Mouse (Mus musculus): ENCODE results near the gene Flrt1.

Flrt1 gene

DNA sequence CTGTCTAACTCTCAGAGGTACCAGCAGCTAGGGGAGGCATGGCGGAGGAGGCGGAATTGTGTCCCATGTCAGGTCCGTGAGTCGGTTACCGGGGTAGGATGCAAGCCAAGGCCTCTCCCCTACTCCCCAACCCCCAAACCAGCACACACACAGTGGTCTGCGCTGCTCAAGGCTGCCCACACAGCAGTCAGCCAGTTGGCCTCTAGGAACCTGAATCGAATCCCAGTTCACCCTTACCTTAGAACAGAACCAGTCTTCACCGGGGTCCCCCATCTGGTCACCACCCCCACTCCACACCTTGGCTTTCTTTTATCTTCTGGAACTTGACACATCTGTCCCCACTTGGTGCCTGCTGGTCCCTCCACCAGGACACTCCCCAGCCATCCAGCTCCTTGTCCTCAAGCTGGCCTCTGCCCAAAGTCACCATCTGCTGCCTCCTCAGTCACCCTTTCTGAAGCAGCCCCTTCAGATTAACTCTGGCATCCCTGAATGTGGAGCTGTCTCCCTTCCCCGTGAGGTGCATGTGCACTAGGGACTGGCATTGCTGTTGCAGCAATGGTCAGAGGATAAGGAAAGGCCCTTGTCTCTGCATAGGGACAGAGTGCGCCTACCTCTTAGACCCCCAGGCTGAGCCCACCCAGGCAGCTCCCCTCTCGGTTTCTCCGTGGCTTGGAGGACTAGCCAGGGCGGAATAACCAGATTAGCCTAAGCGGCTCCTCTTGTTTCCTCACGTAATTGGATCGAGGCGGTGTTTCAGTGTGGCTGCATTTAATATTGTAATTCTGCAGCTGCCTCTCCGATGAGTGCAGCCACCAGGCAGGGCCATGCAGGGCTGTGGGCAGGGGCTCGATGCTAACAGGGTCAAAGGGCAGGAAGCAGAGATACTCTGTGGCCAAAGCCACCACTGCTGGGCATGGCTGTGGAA lies 23.3 kb upstream of the Flrt1 start:
- DNase-seq, result peak; percentile 64

DNA sequence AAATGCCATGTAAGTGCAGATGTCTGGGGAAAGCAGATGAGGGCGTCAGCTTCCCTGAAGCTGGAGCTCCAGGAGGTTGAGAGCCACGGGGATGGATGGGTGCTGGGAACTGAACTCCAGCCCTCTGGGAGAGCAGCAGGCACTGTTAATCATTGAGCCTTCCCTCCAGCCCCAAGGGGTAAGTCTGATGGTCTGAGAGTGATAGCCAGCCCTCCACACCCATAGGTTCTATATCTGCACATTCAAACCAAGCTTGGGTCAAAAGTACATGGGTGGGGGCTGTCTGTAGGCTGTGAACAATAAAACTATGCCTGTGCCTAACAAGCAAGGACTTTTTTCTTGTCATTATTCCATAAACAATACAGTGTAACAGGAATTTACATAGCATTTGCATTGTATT lies 21.4 kb upstream of the Flrt1 start:
- no peak for DNase-seq

DNA sequence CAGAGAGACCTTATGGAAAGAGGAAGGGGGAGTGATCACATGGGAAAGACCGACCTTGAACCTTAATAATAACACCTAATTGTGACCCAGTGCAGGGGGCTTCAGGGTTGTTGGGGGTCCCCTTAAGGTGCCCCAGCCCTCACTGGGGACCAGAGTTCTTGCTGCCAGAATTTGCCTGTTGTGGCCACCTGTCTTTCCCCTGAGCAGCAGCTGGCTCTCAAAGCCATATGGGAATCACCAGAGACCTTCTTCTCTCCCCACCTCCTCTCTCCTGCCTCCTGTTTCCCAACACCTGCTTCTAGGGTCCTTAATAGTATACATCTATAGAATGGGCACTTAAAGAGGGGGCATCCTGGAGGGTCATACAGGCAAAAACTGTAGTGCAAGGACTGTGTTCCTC lies 20.7 kb upstream of the Flrt1 start:
- DNase-seq, result no peak

DNA sequence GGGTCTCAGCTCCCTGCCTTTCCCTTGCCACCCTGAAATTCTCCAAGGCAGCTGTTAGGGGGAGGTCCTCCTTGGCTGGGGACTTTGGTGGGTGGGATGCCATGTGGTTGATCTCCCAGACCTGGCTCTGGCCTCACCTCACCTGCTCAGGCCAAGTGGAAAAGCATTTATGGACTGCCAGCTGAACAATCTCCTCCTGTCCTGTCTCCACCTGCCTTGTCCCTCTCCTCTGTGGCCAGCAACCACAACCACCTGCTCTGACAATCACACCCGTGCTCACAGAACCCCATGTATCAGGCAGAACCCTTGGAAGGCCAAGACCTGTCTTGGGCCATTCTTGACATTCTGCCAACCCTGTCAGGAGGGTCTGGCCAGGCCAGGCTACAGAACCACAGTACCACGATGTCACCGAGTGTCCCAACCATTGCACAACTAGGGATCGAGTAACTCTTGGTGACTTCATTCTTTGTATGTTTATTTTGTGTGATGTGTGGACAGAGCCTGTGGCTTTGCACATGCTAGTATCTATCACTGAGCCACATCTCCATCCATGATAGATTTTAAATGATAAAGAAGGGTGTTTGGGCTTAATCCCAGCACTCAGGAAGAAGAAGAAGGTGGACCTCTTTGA lies 20.1 kb upstream of the Flrt1 start:
- no peak for DNase-seq

DNA sequence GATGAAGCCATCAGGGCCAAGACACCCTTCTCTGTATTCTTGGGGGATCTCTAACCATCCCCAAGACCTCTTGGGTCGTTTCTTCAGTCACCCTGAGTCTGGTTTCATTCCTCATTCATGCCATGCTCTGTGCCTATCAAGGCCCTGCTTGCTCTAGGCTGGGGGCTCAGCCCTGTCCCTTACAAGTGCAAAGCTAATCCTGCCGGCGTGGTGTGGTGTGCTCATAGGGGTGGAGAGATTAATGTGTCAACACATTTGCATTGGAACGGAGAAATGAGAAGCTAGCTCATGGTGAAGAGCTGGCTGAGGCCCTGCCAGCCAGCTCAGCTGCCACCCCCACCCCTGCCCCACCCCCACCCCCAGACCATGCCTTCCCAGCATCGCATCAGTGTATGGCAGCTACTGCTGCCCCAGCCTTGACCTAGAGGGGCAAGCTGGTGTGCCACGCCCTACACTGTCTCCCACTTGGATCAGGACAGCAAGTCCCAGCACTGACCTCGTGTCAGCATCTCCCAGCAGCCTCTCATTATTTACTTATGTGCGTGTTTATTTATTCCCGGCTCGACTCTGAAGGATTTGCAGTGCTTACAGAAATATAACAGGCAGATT lies 17.3 kb upstream of the Flrt1 start:
- DNase-seq, result no peak

DNA sequence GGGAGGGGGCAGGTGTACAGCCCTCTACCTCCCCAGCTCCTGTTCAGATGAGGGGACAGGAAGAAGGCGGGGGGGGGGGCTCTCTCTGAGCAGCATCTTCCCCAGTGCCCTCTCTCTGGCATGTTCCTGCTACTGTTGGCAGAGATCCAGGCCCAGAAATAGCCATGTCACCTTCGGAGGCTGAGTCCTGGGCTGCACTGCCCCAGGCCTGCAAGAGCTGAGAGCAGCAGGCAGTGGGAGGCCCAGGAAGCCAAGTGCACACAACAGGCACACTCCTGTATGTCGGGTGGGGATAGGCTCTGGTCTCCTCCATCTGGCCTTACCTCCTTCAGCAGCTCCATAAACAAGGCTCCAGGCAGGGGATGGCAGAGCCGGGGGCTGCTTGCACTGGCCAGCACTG lies 16.7 kb upstream of the Flrt1 start:
- no peak for DNase-seq

DNA sequence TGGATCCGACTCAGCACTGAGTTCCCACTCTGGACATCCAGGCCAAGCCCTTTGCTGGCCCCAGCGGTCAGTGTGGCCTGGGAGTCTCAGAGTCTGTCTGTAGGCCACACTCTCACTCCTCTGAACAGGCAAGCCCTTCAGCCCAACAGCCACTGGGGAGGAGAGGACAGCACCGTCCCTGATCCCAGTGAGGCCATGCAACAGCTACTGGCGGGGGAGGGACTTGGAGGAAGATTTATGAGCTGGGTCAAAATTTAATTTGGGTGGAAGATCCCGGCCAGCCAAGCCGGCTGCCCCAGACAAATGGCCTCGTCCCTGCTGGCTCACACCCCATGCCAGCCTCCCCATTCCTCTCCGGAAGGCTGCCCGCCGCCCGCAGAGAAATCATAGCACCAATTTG lies 15.7 kb upstream of the Flrt1 start:
- DNase-seq, result no peak

DNA sequence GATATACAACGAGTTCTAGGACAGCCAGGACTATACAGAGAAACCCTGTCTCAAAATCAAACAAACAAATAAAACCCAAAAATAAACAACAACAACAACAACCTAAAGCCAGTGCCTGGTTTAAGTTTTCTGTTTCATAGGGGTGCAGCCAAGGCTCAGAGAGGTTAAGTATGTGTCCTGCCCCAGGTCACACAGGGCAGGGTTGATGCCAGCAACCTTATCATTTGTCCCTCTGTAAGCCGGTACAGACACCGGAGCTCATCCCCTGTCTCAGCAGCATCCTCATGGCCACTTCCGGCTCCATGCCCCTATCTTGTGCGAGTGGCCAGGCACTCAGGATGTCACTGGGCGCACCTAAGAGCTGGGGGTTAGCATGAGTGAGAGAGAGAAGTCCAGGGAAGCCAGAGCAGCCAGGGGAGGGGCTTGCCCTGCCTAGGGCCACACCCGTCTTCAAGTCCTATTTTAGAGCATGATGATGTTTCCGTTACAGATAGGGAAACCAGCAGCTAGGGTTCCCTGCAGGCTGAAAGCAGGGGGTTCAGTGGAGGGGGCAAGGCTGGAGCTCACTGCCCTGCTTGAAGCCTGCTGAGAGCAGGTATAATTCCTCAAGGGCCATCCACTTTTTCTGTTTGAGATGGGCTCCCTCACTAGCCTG lies 12.3 kb upstream of the Flrt1 start:
- DNase-seq, result no peak

DNA sequence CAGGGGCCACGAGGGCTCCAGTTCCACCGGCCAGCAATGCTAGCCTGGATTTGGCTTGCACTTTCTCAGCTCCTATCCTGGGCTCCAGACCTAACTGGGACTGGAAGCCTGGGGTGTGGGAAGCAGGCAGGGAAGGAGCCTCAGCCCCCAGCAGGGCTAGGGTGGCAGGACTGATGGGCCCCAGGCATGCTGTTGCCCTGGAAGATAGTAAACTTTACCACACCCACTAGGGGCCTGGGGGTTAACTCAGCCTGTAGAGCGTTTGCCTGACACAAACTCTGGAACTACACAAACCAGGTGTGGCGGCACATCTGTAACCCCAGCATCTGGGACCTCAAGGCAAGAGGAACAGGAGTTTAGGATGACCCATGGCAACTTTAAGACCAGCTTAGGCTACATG lies 11.6 kb upstream of the Flrt1 start:
- no peak for DNase-seq

DNA sequence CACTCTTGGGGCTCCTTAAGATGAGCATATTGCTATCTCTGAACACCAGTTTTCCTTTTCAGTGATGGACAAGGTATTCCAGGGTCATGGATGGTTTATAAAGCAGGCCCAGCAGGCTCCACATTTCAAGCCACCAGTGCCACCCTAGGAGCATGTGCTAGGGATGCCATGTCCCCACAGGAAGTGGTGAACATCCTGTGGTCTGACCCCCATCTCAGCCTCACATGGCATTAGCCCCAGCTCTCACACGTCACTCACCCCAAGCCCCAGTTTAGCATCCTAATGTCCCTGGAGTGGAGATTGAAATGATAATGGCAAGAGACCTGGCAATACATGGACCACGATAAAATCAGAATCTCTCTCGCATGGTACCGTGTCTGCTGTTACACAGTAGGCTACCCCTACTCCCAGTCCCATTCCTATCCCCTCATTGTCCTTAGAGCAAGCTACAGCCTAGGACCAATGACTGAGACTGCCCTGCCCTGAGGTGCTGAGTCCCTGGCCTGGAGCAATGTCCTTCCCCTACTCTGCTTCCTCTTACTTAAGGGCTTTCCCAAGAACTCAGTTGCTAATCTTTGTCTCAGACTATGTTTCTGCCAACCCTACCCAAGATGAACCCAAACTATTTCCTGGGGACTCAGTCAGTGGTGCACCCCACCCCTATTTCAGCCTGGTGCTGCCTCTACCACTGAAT lies 10.7 kb upstream of the Flrt1 start:
- DNase-seq, result no peak

DNA sequence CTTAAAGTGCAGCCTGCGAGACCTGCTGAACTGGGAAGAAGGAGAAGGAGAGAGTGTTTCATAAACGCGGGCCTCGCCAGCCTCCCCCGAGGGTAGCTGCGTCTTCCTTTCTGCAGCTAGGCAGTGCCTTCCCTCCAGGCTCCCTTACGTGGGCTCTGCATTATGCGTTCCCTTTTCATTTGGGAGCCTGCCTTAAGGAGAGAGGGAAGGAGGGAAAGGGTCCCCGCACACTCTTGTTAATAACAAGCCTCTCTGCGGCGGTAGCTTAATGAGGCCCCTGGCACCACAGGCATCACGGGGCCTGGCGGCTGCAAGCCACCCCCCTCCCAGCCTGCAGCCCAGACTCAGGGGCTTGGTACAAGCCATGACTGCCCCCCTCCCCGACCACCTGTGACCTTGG lies 8.0 kb upstream of the Flrt1 start:
- DNase-seq, result peak; percentile 55

DNA sequence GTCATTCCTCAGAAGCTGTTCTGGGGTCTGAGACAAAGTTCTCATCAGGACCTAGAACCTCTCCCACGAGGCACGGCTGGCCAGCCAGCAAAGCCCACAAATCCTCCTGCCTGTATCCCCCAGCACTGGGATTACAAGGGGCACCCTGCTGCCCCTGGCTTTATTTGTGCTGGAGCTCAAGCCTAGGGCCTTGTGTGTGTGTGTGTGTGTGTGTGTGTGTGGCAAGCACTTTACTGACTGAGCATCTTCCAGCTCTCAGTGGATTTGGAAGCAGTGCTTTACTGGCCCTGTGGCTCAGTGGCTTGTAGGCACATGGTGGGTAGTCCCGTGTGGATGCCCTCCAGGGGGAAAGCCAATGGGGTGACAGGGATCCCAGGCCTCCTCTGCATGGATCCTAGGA lies 7.1 kb upstream of the Flrt1 start:
- no peak for DNase-seq

DNA sequence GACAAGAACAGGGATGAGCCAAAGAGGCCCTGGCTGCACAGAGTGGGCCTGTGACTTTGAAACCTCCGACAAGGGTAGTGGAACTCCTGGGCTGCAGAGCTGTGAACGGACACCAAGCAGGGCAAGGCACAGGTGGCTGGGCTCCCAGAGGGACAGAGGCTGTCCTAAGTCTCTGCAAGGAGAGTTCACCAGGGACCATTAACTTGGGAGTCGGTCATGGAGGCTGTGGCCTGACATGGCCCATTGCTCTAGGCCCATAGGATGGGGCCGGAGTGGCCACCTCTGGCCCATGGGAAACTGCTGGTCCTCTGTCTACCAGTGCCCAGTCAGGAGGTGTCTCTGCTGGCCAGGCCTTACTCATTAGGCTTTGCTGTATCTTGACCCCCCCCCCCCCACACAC lies 6.2 kb upstream of the Flrt1 start:
- DNase-seq, result no peak

DNA sequence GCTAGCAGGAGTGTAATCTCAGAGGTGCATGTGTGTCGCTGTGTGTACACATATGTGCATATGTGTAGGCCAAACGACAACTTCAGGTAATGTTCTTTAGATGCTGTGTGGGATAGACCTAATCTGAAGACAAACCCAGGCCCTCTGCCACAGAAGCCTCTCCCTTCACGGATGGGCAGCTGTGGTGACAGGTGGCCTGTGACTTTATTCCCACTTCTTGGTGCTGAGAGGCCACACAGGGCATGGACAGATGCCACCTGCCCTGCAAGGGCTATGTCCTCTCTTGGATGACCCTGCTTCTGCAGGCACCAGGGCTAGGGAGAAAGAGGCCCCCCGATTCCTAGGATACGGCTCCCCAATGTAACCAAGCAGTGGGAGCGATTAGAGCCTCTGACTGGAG lies 5.8 kb upstream of the Flrt1 start:
- DNase-seq, result no peak

DNA sequence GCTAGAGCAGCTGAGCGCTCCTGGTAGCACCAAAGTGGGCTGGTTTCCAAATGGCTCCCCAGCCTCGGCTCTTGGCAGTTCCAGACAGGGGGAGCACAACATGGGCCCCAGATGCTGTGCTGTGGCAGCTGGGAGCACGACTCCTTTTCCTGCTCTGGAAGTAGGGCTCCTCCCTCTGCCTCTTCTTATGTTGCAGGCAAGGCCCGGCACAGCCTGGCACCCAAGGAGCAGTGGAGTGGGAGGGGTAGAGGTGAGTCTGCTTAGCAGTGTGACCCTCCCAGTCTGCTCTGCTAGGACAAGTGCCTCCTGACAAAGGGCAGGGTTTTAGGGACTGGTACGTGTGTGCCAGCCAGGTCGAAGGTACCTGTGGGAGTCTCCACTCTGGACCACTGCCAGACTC lies 5.3 kb upstream of the Flrt1 start:
- DNase-seq, result no peak

DNA sequence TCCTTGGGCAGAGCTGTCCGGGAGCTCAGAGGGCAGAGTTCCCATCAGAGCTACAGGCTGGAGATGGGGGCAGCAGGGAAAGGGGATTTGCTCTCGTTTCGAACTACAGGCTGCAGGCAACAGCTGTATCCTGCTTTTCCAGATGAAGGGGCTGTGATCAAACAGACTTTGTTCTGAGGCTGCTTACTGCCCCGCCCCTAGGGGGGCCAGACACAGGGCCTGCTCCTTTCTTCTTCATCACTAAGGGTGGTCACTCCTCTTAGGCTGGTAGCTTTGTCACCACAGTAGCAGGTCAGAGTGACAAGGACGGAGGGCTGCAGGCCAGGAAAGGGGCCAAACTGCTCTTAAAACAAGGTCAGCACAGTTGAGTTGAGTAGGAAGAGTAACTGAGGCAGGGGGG lies 4.6 kb upstream of the Flrt1 start:
- peak; percentile 57 for DNase-seq

DNA sequence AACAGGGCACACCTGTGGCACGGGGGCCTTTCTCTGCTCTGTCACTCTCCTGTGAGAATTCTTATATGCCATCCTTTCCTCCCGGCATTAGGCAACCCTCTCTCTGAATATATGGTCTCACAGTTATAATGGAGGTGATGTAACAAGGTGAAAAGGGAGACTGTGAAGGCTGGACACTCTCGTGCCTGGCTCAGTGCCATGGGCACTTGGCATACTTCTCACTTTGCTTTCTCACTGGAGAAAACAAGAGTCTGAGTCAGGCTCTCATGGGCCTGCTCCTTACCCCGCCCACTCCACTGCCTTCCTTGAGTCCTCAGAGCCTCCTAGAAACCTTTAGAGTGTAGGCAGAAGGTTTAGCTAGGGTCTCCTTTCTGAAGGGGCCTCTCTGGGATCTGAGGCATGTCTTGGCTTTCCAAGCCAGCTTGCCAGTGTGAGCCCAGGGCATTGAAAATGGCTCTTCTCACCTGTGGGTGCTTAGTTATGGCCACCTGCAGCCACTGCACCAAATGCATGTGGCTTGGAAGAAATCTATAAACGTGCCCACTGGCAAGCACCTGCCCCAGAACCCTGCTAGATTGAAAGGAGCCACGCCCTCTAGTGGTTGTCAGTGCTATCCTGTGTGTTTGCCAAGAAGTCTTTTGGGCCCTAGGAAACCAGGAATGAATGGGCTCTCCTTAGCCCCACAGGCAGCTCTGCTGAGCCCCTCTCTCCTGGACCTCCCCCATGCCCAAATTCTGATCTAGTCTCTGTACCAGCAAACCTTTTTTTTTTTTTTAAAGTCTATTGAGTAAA lies 2.8 kb upstream of the Flrt1 start:
- peak; percentile 59 for DNase-seq

DNA sequence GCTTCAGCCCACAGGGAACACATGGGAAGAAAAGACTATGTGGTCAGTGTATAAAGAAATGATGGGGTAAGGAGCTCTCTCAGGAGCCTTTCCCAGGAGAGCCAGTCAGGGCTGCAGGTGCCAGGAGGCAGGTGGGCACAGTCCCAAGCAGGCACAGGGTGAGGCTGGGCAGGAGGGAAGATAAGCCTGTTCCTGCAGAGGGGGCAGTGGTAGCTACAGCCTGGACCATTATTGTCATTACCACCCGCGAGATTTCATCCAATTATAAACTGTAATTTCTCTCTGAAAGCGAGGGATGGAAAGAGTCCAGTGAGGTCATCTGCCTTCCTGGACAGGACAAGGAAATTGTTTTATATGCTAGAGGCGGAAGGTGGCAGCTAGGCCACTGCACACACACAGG lies 1.6 kb upstream of the Flrt1 start:
- DNase-seq, result no peak

DNA sequence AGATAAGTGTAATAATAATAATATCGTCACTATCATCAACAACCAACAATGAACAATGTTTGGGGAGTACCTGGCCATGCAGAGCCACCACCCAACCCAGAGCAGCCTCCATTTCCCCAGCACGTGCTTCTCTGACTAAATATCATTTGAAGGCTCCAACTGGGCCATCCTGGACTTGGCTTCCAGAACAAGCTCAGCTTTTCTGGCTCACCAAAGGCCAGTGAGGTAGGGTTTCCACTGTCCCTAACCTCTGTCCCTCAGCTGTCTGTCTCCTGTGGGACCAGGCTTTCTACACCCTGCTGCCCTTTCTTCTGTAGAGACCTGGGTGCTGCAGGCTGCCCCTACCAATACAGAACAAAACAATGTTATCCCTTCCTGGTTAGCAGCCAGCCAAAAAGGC lies 1.0 kb upstream of the Flrt1 start:
- no peak for DNase-seq

DNA sequence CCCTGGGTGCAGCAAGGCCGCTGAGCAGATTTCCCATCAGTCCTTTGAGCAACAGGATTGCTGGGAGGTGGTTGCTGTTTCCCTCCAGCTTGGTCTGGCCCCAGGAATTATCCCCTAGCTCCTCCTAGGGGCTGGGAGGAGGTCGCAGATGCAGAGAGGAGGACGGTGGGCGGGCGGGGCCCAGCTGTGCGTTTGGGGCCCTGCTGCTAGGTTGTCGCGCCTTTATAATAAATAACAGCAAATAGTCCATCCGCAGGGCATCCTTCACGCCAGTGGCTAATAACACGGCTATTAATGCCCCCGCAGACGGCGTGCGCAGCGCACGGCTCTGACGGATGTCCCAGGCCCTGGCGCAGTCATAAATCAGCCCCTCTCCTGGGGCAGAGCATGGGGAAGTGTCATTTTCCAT lies 1.5 kb downstream of the Flrt1 start:
- DNase-seq, result peak; percentile 82

DNA sequence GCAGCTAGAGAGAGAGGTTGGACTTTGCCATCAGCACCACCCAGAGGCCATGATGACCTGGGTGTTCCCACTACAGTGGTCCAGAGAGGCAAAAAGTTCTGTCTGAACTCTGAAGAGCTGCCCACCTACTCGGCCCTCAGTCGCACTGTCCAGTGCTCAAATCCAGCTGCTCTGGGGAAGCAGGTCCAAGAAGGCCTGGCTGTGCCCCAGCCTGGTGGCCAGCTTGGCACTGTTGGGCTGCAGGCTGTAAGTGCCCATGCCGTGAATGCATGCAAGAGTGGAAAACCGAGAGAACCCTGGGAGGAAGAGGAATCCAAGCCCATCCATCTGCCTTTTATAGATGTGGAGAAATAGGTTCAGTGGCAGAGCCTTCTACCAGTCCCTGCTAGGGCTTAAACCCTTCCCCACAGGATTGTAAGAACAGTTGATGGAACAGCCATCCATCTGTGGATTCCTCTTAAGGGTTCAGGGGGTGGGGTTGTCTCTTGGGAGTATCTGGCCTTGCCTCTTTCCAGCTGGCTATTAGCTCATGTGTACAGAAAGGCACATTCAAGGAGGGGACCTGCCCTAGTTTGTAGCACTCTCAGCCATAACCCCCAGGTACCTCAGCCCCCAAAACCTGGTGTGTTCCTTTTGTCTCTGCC lies 2.1 kb downstream of the Flrt1 start:
- DNase-seq, result peak; percentile 64

DNA sequence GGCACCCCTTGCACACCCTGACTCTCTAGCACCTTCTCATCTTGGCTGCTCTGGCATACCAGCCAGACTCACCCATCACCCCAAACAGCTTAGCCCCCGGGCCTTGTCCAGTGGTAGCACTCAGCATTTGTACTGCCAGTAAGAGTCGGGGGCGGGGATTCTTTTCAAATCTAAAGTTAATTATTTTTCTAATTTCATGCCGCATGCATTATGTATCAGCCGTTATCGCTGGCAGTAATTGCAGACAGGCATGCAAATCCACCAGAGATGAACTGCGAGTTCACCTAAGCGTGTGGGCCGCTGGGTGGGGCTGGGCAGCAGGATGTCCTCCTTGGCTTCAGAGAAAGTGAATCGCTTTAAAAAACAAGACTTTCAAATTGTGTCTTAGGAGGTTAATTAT lies 3.5 kb downstream of the Flrt1 start:
- no peak for DNase-seq

Data from embryo, embryonic 11 days (tissue).